Mouse (Mus musculus): ENCODE measurements around the gene Cage1. TPM values are rescaled to one million over a fixed set of nuclear protein-coding genes. Genes with fewer than 3 reads are reported as not detected.

Cage1 gene
- polyA plus RNA-seq, 1 experiment from 2014 or later = 0.63 TPM

DNA sequence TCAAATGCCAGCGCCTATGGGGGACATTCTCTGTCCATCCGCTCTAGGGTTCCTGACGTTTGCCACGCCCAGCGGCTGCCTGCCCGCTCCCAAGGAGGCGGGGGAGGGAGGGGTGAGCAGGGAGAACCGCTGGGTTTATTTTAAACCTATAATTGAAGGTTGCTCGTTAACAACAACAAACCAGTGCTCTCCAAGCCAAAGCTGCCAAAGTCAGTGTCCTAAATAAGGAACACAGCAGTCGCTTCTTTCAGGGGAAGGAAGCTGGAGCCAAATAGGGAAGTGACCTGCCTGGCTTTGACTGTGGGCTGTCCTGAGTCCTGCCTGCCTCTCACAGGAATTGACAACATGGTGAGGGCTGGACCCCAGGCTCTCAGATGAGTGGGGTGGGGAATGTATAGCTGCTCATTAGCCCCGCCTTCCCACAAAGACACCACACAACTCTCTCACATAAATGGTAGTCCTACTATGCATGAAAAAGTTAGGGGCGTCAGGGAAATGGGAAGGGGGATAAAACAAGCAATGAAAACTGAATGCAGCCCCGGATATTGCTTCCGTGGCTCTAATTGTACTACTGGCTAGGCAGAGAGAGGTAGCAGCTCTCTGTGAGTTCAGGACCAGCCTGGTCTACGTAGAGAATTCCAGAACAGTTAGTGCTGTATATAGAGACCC, 77.5 kb downstream of the Cage1 start:
- ATAC-seq = no peak
- no peak overlapping the region for H3K4me2 ChIP-seq (replicated peaks; ENCODE audit: low read depth)
- 71% methylated on average over 15 of the region's 15 CpGs for WGBS
- H3K4me3 ChIP-seq (ENCODE audit: low read depth, low read length) = no peak overlapping the region
- H3K27ac ChIP-seq (ENCODE audit: low read depth, low read length) = peak overlapping the region; percentile 15
- no peaks in the 10 kb centered on the region for H3K4me1 ChIP-seq (replicated peaks; ENCODE audit: control insufficient read depth, insufficient read depth, low read length)
- no peaks in the 10 kb centered on the region for H3K36me3 ChIP-seq (ENCODE audit: control insufficient read depth, insufficient read depth)
- no peak for TF ChIP-seq CTCF (IDR thresholded peaks at IDR 0.05; ENCODE audit: low read depth)
- H3K27me3 ChIP-seq (replicated peaks; ENCODE audit: control insufficient read depth, insufficient read depth, low read length) = no peaks in the 10 kb centered on the region
- no peak overlapping the region for H3K9ac ChIP-seq (ENCODE audit: low read depth, low read length)
- no peaks in the 10 kb centered on the region for H3K9me3 ChIP-seq (ENCODE audit: control insufficient read depth)

DNA sequence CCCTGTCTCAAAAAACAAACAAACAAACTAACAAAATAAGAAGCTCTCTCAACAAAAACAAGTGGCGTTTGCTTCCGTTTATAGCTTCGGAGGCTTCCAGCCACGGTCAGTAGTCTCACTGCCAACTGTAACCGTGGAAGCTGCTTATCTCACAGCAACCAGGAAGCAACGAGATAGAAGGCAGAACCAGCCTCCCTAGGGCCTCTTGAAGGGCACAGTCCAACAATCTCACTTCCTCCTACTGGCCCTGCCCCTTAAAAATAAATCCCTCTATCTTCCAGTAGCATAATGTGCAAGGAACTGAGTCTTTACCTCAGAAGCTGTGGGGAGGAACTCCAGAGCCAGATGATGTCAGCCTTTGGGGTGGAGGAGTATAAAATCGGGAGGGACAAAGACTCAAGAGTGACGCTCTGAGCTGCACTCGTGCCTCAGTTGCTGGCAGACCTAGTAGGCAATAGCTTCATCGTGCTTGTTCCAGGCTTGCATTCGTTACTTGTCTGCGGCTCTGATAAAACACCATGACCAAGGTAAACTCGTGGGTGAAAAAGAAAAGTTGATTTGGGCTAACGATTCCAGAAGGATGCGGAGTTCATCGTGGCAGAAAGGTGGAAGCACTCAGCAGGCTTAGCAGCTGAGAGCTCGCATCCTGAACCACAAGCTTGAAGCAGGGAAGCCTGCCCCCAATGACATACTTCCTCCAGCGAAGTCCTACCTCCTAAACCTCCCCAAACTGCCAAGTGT, 78.2 kb downstream of the Cage1 start:
- TF ChIP-seq CTCF (IDR thresholded peaks at IDR 0.05; ENCODE audit: low read depth) = no peak; the same call in 1 of the 2 replicates
- Histone ChIP-seq H3K4me1 (replicated peaks; ENCODE audit: control insufficient read depth, insufficient read depth, low read length) (no peaks in the 10 kb centered on the region), H3K9me3 (ENCODE audit: control insufficient read depth) (no peaks in the 10 kb centered on the region), H3K27me3 (replicated peaks; ENCODE audit: control insufficient read depth, insufficient read depth, low read length) (no peaks in the 10 kb centered on the region), H3K9ac (ENCODE audit: low read depth, low read length) (no peak overlapping the region), H3K4me3 (ENCODE audit: low read depth, low read length) (no peak overlapping the region), H3K27ac (ENCODE audit: low read depth, low read length) (peak overlapping the region; percentile 82), H3K36me3 (ENCODE audit: control insufficient read depth, insufficient read depth) (no peaks in the 10 kb centered on the region), H3K4me2 (replicated peaks; ENCODE audit: low read depth) (0 out of 2 replicates have a peak overlapping the region, but pooled peaks have one; percentile 9)
- ATAC-seq = peak; percentile 83
- 71% methylated on average over 18 of the region's 18 CpGs for WGBS

Small RNA genes lying within 50 kb of the gene (microRNA-seq; reads per million reads assigned to microRNA genes)
- not detected for gene Gm27387

Other genes with a start within 250 kb of the Cage1 start
- gene Ssr1, start 42.9 kb downstream of the Cage1 start, polyA plus RNA-seq (2015; fragmentation: Nextera tagmentation; extraction: Ambion mirVana) = 76.2 and 77.9 TPM in 2 replicates
- 15.7 and 20.6 TPM in 2 replicates for gene Riok1, start 74 bp downstream of the Cage1 start, polyA plus RNA-seq (2015; fragmentation: Nextera tagmentation; extraction: Ambion mirVana)
- 14.8 and 15.7 TPM in 2 replicates for gene Dsp, start 114.2 kb upstream of the Cage1 start, polyA plus RNA-seq (2015; fragmentation: Nextera tagmentation; extraction: Ambion mirVana)
- gene Snrnp48, start 167.9 kb upstream of the Cage1 start, polyA plus RNA-seq (2015; fragmentation: Nextera tagmentation; extraction: Ambion mirVana) = 19.5 and 23.8 TPM in 2 replicates

Measured in intestine, postnatal 0 days (tissue).